Mouse (Mus musculus): ENCODE data around the gene Snrnp70. TPM values are rescaled to one million over a fixed set of nuclear protein-coding genes. Genes with fewer than 3 reads are reported as not detected.

Snrnp70 gene
- total and polyA plus RNA-seq, 2 experiments = 43.3 to 101 TPM

- Histone ChIP-seq H3K79me2 (ENCODE audit: control insufficient read depth, insufficient read depth, low read length) (no peaks in the 10 kb centered on the region), H3K36me3 (ENCODE audit: control insufficient read depth, insufficient read depth, low read length) (no peaks in the 10 kb centered on the region; the same call in 1 of the 2 replicates), H3K27ac (replicated peaks; ENCODE audit: insufficient read depth, low read depth, low read length) (no peak overlapping the region), H3K27me3 (ENCODE audit: control insufficient read depth, insufficient read depth, low read length) (peaks cover 5% of the 10 kb centered on the region; the same call in 1 of the 2 replicates), H3K4me1 (ENCODE audit: control insufficient read depth, insufficient read depth, low read length) (no peaks in the 10 kb centered on the region), H3K4me3 (ENCODE audit: insufficient read depth, low read depth, low read length) (no peak overlapping the region), H3K9ac (ENCODE audit: low read depth, low read length) (no peak overlapping the region)
- DNase-seq (ENCODE audit: extremely low read depth, low read depth, low spot score) = no peak
- WGBS = 27% methylated on average over 27 of the region's 27 CpGs
- TF ChIP-seq CTCF (IDR thresholded peaks at IDR 0.05; ENCODE audit: low read depth, low read length) (no peak), POLR2A (IDR thresholded peaks at IDR 0.05; ENCODE audit: extremely low read depth, insufficient read depth, low read length) (no peak)
These were observed 24.5 kb upstream of the Snrnp70 start for GRCm38 (mm10) chr7:45419859-45420614.

GRCm38 (mm10) chr7:45417962-45418492 is 22.5 kb upstream of the Snrnp70 start:
- no peaks in the 10 kb centered on the region for H3K79me2 ChIP-seq (ENCODE audit: control insufficient read depth, insufficient read depth, low read length)
- TF ChIP-seq CTCF (IDR thresholded peaks at IDR 0.05; ENCODE audit: low read depth, low read length) (no peak), POLR2A (IDR thresholded peaks at IDR 0.05; ENCODE audit: extremely low read depth, insufficient read depth, low read length) (no peak)
- peaks cover 15% of the 10 kb centered on the region; the same call in 1 of the 2 replicates for H3K27me3 ChIP-seq (ENCODE audit: control insufficient read depth, insufficient read depth, low read length)
- no peaks in the 10 kb centered on the region; the same call in 1 of the 2 replicates for H3K36me3 ChIP-seq (ENCODE audit: control insufficient read depth, insufficient read depth, low read length)
- H3K27ac ChIP-seq (replicated peaks; ENCODE audit: insufficient read depth, low read depth, low read length) = no peak overlapping the region
- DNase-seq (ENCODE audit: extremely low read depth, low read depth, low spot score) = no peak
- 13% methylated on average over 13 of the region's 13 CpGs for WGBS
- no peak overlapping the region for H3K9ac ChIP-seq (ENCODE audit: low read depth, low read length)
- no peaks in the 10 kb centered on the region for H3K4me1 ChIP-seq (ENCODE audit: control insufficient read depth, insufficient read depth, low read length)
- no peak overlapping the region for H3K4me3 ChIP-seq (ENCODE audit: insufficient read depth, low read depth, low read length)

- Histone ChIP-seq H3K27ac (replicated peaks; ENCODE audit: insufficient read depth, low read depth, low read length) (no peak overlapping the region), H3K9ac (ENCODE audit: low read depth, low read length) (no peak overlapping the region), H3K27me3 (ENCODE audit: control insufficient read depth, insufficient read depth, low read length) (peaks cover 17% of the 10 kb centered on the region; the same call in 1 of the 2 replicates), H3K36me3 (ENCODE audit: control insufficient read depth, insufficient read depth, low read length) (no peaks in the 10 kb centered on the region), H3K4me1 (ENCODE audit: control insufficient read depth, insufficient read depth, low read length) (no peaks in the 10 kb centered on the region), H3K4me3 (ENCODE audit: insufficient read depth, low read depth, low read length) (no peak overlapping the region), H3K79me2 (ENCODE audit: control insufficient read depth, insufficient read depth, low read length) (no peaks in the 10 kb centered on the region)
- 18% methylated on average over 37 of the region's 37 CpGs for WGBS
- DNase-seq (ENCODE audit: extremely low read depth, low read depth, low spot score) = no peak
- TF ChIP-seq CTCF (IDR thresholded peaks at IDR 0.05; ENCODE audit: low read depth, low read length) = no peak
- no peak for TF ChIP-seq POLR2A (IDR thresholded peaks at IDR 0.05; ENCODE audit: extremely low read depth, insufficient read depth, low read length)
These were observed 20.1 kb upstream of the Snrnp70 start for GRCm38 (mm10) chr7:45415636-45416035.

GRCm38 (mm10) chr7:45414740-45415224 is 19.2 kb upstream of the Snrnp70 start:
- Histone ChIP-seq H3K4me1 (ENCODE audit: control insufficient read depth, insufficient read depth, low read length) (no peaks in the 10 kb centered on the region), H3K27me3 (ENCODE audit: control insufficient read depth, insufficient read depth, low read length) (peaks cover 17% of the 10 kb centered on the region; the same call in 1 of the 2 replicates)

GRCm38 (mm10) chr7:45413864-45414739 is 18.6 kb upstream of the Snrnp70 start:
- Histone ChIP-seq H3K9ac (ENCODE audit: low read depth, low read length) (no peak overlapping the region), H3K27me3 (ENCODE audit: control insufficient read depth, insufficient read depth, low read length) (peaks cover 17% of the 10 kb centered on the region; the same call in 1 of the 2 replicates), H3K27ac (replicated peaks; ENCODE audit: insufficient read depth, low read depth, low read length) (no peak overlapping the region), H3K4me1 (ENCODE audit: control insufficient read depth, insufficient read depth, low read length) (no peaks in the 10 kb centered on the region), H3K36me3 (ENCODE audit: control insufficient read depth, insufficient read depth, low read length) (no peaks in the 10 kb centered on the region), H3K79me2 (ENCODE audit: control insufficient read depth, insufficient read depth, low read length) (no peaks in the 10 kb centered on the region), H3K4me3 (ENCODE audit: insufficient read depth, low read depth, low read length) (peak overlapping the region; percentile 41; the same call in 1 of the 2 replicates)
- no peak for TF ChIP-seq POLR2A (IDR thresholded peaks at IDR 0.05; ENCODE audit: extremely low read depth, insufficient read depth, low read length)
- no peak for TF ChIP-seq CTCF (IDR thresholded peaks at IDR 0.05; ENCODE audit: low read depth, low read length)
- no peak for DNase-seq (ENCODE audit: extremely low read depth, low read depth, low spot score)
- 7% methylated on average over 27 of the region's 27 CpGs for WGBS

More at GRCm38 (mm10) chr7:45414740-45415224, 19.2 kb upstream of the Snrnp70 start:
- no peak overlapping the region for H3K9ac ChIP-seq (ENCODE audit: low read depth, low read length)
- no peaks in the 10 kb centered on the region for H3K36me3 ChIP-seq (ENCODE audit: control insufficient read depth, insufficient read depth, low read length)
- H3K27ac ChIP-seq (replicated peaks; ENCODE audit: insufficient read depth, low read depth, low read length) = no peak overlapping the region
- DNase-seq (ENCODE audit: extremely low read depth, low read depth, low spot score) = no peak
- H3K4me3 ChIP-seq (ENCODE audit: insufficient read depth, low read depth, low read length) = no peak overlapping the region
- H3K79me2 ChIP-seq (ENCODE audit: control insufficient read depth, insufficient read depth, low read length) = no peaks in the 10 kb centered on the region
- WGBS = 48% methylated on average over 12 of the region's 12 CpGs
- TF ChIP-seq CTCF (IDR thresholded peaks at IDR 0.05; ENCODE audit: low read depth, low read length) (no peak), POLR2A (IDR thresholded peaks at IDR 0.05; ENCODE audit: extremely low read depth, insufficient read depth, low read length) (no peak)
